Mouse (Mus musculus): ENCODE results near the gene Pole4.

The Pole4 gene

GRCm38 (mm10) chr6:82705221-82705620, at the start of gene Pole4:
Pole4 (minus strand) TSS chr6:82705365.
- no peak for DNase-seq

- no peak for DNase-seq
These were observed 49.6 kb upstream of the Pole4 start for GRCm38 (mm10) chr6:82754769-82755168.

- no peak for DNase-seq
These were observed 48.6 kb upstream of the Pole4 start for GRCm38 (mm10) chr6:82753638-82754361.

- DNase-seq = no peak
These were observed 47.9 kb upstream of the Pole4 start for GRCm38 (mm10) chr6:82753061-82753460.

GRCm38 (mm10) chr6:82751791-82752190, 46.6 kb upstream of the Pole4 start:
- no peak for DNase-seq

- DNase-seq = peak in 1 of 2 experiments; percentile 32
These were observed 45.9 kb upstream of the Pole4 start for GRCm38 (mm10) chr6:82751031-82751430.

GRCm38 (mm10) chr6:82750063-82750462, 44.9 kb upstream of the Pole4 start:
- no peak for DNase-seq

- no peak for DNase-seq
These were observed 43.0 kb upstream of the Pole4 start for GRCm38 (mm10) chr6:82748106-82748672.

- no peak for DNase-seq
These were observed 41.9 kb upstream of the Pole4 start for GRCm38 (mm10) chr6:82747085-82747484.

GRCm38 (mm10) chr6:82744553-82744952, 39.4 kb upstream of the Pole4 start:
- DNase-seq = no peak

- no peak for DNase-seq
These were observed 36.3 kb upstream of the Pole4 start for GRCm38 (mm10) chr6:82741518-82741880.

- no peak for DNase-seq
These were observed 35.8 kb upstream of the Pole4 start for GRCm38 (mm10) chr6:82740868-82741517.

GRCm38 (mm10) chr6:82740269-82740668, 35.1 kb upstream of the Pole4 start:
- peak; percentile 58 to 60 for DNase-seq

- DNase-seq = no peak
These were observed 32.7 kb upstream of the Pole4 start for GRCm38 (mm10) chr6:82737634-82738540.

GRCm38 (mm10) chr6:82736626-82737600, 31.7 kb upstream of the Pole4 start:
- no peak for DNase-seq

GRCm38 (mm10) chr6:82735347-82735746, 30.2 kb upstream of the Pole4 start:
- peak in 1 of 2 experiments; percentile 27 for DNase-seq

GRCm38 (mm10) chr6:82728635-82729034, 23.5 kb upstream of the Pole4 start:
- no peak for DNase-seq

GRCm38 (mm10) chr6:82727206-82727605, 22.0 kb upstream of the Pole4 start:
- peak in 1 of 2 experiments; percentile 11 for DNase-seq

GRCm38 (mm10) chr6:82723321-82723720, 18.2 kb upstream of the Pole4 start:
- no peak for DNase-seq

- no peak for DNase-seq
These were observed 11.0 kb upstream of the Pole4 start for GRCm38 (mm10) chr6:82716126-82716525.

- DNase-seq = no peak
These were observed 10.5 kb upstream of the Pole4 start for GRCm38 (mm10) chr6:82715653-82716052.

- DNase-seq = no peak
These were observed 10.1 kb upstream of the Pole4 start for GRCm38 (mm10) chr6:82715253-82715652.

Measured in kidney, postnatal 36 days (tissue).